Comparison of ENCODE assay signal across 14 mouse cellular contexts in the genomic region with DNA sequence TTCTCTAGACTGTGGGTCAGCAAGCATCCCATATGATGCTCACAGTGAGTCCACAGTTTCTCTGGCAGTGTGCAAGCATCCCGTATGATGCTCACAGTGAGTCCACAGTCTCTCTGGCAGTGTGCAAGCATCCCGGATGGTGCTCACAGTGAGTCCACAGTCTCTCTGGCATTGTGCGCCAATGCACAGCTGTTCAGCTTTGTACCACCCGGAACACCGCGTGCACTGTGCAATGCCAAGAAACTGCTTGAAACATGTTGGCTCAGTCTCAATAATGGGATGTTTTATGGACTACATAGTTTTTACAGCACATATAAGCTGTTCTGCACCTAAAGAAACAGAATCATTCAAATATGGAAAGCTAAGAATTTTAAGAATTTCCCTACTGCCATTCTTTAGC. TPM values are rescaled to one million over a fixed set of nuclear protein-coding genes. Genes with fewer than 3 reads are reported as not detected.
DNase-seq lines count a peak whose midpoint lies in the region; ATAC-seq lines count a peak whose summit lies in the region.
"Had no signal": no experiment of that assay in that cellular context is flagged by ENCODE, and none has a peak within 500 bp of the region (broad histone marks: within the 10 kb centered on the region; RNA-seq: fewer than 3 reads in every experiment).

No protein-coding gene starts in this region.

- no peak overlapping the region for H3K4me3 ChIP-seq in embryonic facial prominence, embryonic 14.5 days (ENCODE audit: low read depth, low read length)
- H3K4me3 ChIP-seq in embryonic facial prominence, embryonic 10.5 days: no peak overlapping the region
- no peak overlapping the region for H3K4me3 ChIP-seq in lung, embryonic 16.5 days (ENCODE audit: low read length)
- H3K4me3 ChIP-seq: embryonic facial prominence, embryonic 13.5 days; heart, embryonic 15.5 days had no signal

- DNase-seq in embryonic facial prominence, embryonic 14.5 days (ENCODE audit: low spot score): peak; percentile 27
- DNase-seq in embryonic facial prominence, embryonic 10.5 days (ENCODE audit: low spot score): no peak
- DNase-seq in lung, adult 18-20 months: no peak
- DNase-seq in cerebellum, postnatal 10 days: peak; percentile 82 to 83
- peak; percentile 63 to 87 for DNase-seq in left cerebral cortex, postnatal 14 days (ENCODE audit: low spot score in 2 of 2)
- no peak for DNase-seq in thymus, postnatal 10 days (ENCODE audit: low spot score in 2 of 2)
- no peak for DNase-seq in heart, postnatal 36 days
- DNase-seq: gastrocnemius, postnatal 14 days; lung, postnatal 14 days had no signal

- no peak for ATAC-seq in embryonic facial prominence, embryonic 14.5 days (ENCODE audit: low read depth)
- peak; percentile 34; the same call in 1 of the 2 replicates for ATAC-seq in lung, embryonic 16.5 days (ENCODE audit: low read depth)
- ATAC-seq: intestine, postnatal 0 days had no signal

- no peaks in the 10 kb centered on the region for H3K4me1 ChIP-seq in embryonic facial prominence, embryonic 14.5 days (ENCODE audit: control insufficient read depth, insufficient read depth, low read length)
- peaks cover 9% of the 10 kb centered on the region; the same call in 1 of the 2 replicates for H3K4me1 ChIP-seq in embryonic facial prominence, embryonic 10.5 days
- H3K4me1 ChIP-seq in lung, embryonic 16.5 days (replicated peaks; ENCODE audit: control insufficient read depth, insufficient read depth, low read length): peaks cover 7% of the 10 kb centered on the region; the same call in 1 of the 2 replicates
- H3K4me1 ChIP-seq: embryonic facial prominence, embryonic 13.5 days had no signal

- 78% methylated on average over 6 of the region's 6 CpGs for WGBS in embryonic facial prominence, embryonic 14.5 days
- WGBS in embryonic facial prominence, embryonic 10.5 days: 95% methylated on average over 6 of the region's 6 CpGs
- WGBS in lung, embryonic 16.5 days: 76% methylated on average over 6 of the region's 6 CpGs

- no peak overlapping the region for H3K27ac ChIP-seq in embryonic facial prominence, embryonic 14.5 days (replicated peaks; ENCODE audit: low read depth, low read length)
- H3K27ac ChIP-seq in embryonic facial prominence, embryonic 10.5 days (replicated peaks): no peak overlapping the region
- H3K27ac ChIP-seq in lung, embryonic 16.5 days (ENCODE audit: low read length): no peak overlapping the region
- H3K27ac ChIP-seq: embryonic facial prominence, embryonic 13.5 days; heart, embryonic 15.5 days; stomach, postnatal 0 days had no signal

- no peaks in the 10 kb centered on the region for H3K27me3 ChIP-seq in embryonic facial prominence, embryonic 14.5 days (replicated peaks; ENCODE audit: control insufficient read depth, insufficient read depth, low read length)
- H3K27me3 ChIP-seq in embryonic facial prominence, embryonic 10.5 days (replicated peaks; ENCODE audit: low read depth, poor library complexity, severe bottlenecking): no peaks in the 10 kb centered on the region
- no peaks in the 10 kb centered on the region for H3K27me3 ChIP-seq in lung, embryonic 16.5 days (ENCODE audit: control insufficient read depth, insufficient read depth, low read depth, low read length)
- H3K27me3 ChIP-seq: embryonic facial prominence, embryonic 13.5 days; heart, embryonic 15.5 days had no signal

- H3K9me3 ChIP-seq in embryonic facial prominence, embryonic 14.5 days (ENCODE audit: control insufficient read depth, low read length): no peaks in the 10 kb centered on the region
- no peaks in the 10 kb centered on the region for H3K9me3 ChIP-seq in embryonic facial prominence, embryonic 10.5 days
- H3K9me3 ChIP-seq in lung, embryonic 16.5 days (ENCODE audit: control insufficient read depth, low read length): no peaks in the 10 kb centered on the region
- H3K9me3 ChIP-seq: embryonic facial prominence, embryonic 13.5 days; heart, embryonic 15.5 days had no signal

- H3K36me3 ChIP-seq in embryonic facial prominence, embryonic 14.5 days (ENCODE audit: control insufficient read depth, insufficient read depth, low read length): no peaks in the 10 kb centered on the region
- H3K36me3 ChIP-seq in embryonic facial prominence, embryonic 10.5 days (replicated peaks): no peaks in the 10 kb centered on the region
- no peaks in the 10 kb centered on the region for H3K36me3 ChIP-seq in lung, embryonic 16.5 days (ENCODE audit: control insufficient read depth, insufficient read depth, low read length)
- H3K36me3 ChIP-seq: embryonic facial prominence, embryonic 13.5 days; heart, embryonic 15.5 days had no signal

- no peak overlapping the region for H3K4me2 ChIP-seq in embryonic facial prominence, embryonic 14.5 days (ENCODE audit: low read depth, low read length)
- H3K4me2 ChIP-seq in lung, embryonic 16.5 days (ENCODE audit: low read depth, low read length): no peak overlapping the region
- H3K4me2 ChIP-seq: embryonic facial prominence, embryonic 13.5 days; heart, embryonic 15.5 days had no signal

- intact Hi-C loops in left cerebral cortex, postnatal 14 days (cut with DNase I): loop anchor here (5.0 kb wide), 2 partner anchors 37 to 38 kb away; partner anchors contain the start of gene Klhl3
- intact Hi-C loops in heart, postnatal 36 days (cut with DNase I): no loop called here

- H3K9ac ChIP-seq in embryonic facial prominence, embryonic 14.5 days (ENCODE audit: low read depth, low read length): no peak overlapping the region
- H3K9ac ChIP-seq in lung, embryonic 16.5 days (ENCODE audit: low read length): no peak overlapping the region
- H3K9ac ChIP-seq: embryonic facial prominence, embryonic 13.5 days; heart, embryonic 15.5 days had no signal

RNA-seq across cellular contexts. Expression of gene Klhl3, which starts 38.9 kb away (rescaled TPM):
- polyA plus RNA-seq in embryonic facial prominence, embryonic 14.5 days (2014; fragmentation: Nextera tagmentation; extraction: Ambion mirVana): 3.2 and 3.4 TPM in 2 replicates
- 1.7 and 1.8 TPM in 2 replicates for polyA plus RNA-seq in embryonic facial prominence, embryonic 10.5 days (2016; fragmentation: Nextera tagmentation; extraction: Ambion mirVana)
- polyA plus RNA-seq in lung, embryonic 16.5 days (2015; fragmentation: Nextera tagmentation; extraction: Ambion mirVana): 4.4 and 4.6 TPM in 2 replicates
- 10 to 100 TPM; 28.0 to 30.2 TPM for total RNA-seq in left cerebral cortex, postnatal 14 days (2021)
- total RNA-seq in heart, postnatal 36 days (2021): 1 to 10 TPM; 1.7 to 2.5 TPM

RNA-seq across cellular contexts. Expression of gene Hnrnpa0, which starts 53.9 kb away (rescaled TPM):
- 41.5 and 45.1 TPM in 2 replicates for polyA plus RNA-seq in embryonic facial prominence, embryonic 14.5 days (2014; fragmentation: Nextera tagmentation; extraction: Ambion mirVana)
- polyA plus RNA-seq in embryonic facial prominence, embryonic 10.5 days (2016; fragmentation: Nextera tagmentation; extraction: Ambion mirVana): 44.5 and 52.5 TPM in 2 replicates
- 28.8 and 32.9 TPM in 2 replicates for polyA plus RNA-seq in lung, embryonic 16.5 days (2015; fragmentation: Nextera tagmentation; extraction: Ambion mirVana)
- total RNA-seq in left cerebral cortex, postnatal 14 days (2021): 100 to 1,000 TPM; 125 to 136 TPM
- 10 to 100 TPM; 62.0 to 76.3 TPM for total RNA-seq in heart, postnatal 36 days (2021)

Comparison
In these comparisons a context has a peak if more than half of its experiments do, and no peak if none do; other contexts are left out.
1. DNase-seq: peak in embryonic facial prominence, embryonic 14.5 days (single experiment), cerebellum, postnatal 10 days (2 of 2) and left cerebral cortex, postnatal 14 days (2 of 2); none in embryonic facial prominence, embryonic 10.5 days (single experiment), lung, adult 18-20 months (0 of 2), thymus, postnatal 10 days (0 of 2) and heart, postnatal 36 days (0 of 2).